ENCODE assay signal across 28 mouse cellular contexts in the genomic region with DNA sequence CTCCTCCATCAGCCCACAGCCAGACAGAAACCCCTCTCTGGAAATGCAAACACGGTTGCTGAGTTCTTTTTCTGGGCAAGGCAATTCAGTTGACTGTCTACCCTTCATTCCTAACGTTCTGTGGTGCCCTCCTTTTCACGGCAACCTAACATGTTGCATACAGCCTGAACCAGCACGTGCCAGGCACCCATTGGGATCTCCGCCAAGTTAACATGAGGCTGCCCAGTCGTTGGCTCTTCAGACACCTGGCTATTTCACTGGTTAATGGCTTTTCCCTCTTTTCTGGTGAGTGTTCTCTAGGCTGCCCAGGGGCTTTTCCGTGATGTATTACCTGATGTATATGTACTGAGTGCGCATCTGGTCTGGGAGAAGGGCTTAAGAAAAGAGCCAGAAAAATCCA. TPM values are rescaled to one million over a fixed set of nuclear protein-coding genes. Genes with fewer than 3 reads are reported as not detected.
DNase-seq lines count a peak whose midpoint lies in the region; ATAC-seq and TF ChIP-seq lines count a peak whose summit lies in the region.
"Had no signal": no experiment of that assay in that cellular context is flagged by ENCODE, and none has a peak within 500 bp of the region (broad histone marks: within the 10 kb centered on the region; RNA-seq: fewer than 3 reads in every experiment).

No protein-coding gene starts in this region.

- no peaks in the 10 kb centered on the region for H3K36me3 ChIP-seq in hindbrain, postnatal 0 days (ENCODE audit: insufficient read depth, low read length)
- no peaks in the 10 kb centered on the region for H3K36me3 ChIP-seq in hindbrain, embryonic 12.5 days
- H3K36me3 ChIP-seq: embryonic facial prominence, embryonic 12.5 days; heart, embryonic 12.5 days; intestine, embryonic 15.5 days; limb, embryonic 15.5 days; liver, embryonic 13.5 days had no signal

- no peak for ATAC-seq in hindbrain, postnatal 0 days
- ATAC-seq in hindbrain, embryonic 12.5 days (ENCODE audit: low FRiP score): no peak
- ATAC-seq: CD4-positive, CD25-positive, alpha-beta regulatory T cell, adult 4 months; forebrain, embryonic 16.5 days; intestine, embryonic 15.5 days; lung, postnatal 0 days had no signal

- DNase-seq in hindbrain, postnatal 0 days (ENCODE audit: low spot score): peak; percentile 58
- peak; percentile 22 for DNase-seq in cerebellum, adult 11-12 months
- peak; percentile 28 for DNase-seq in cerebellum, adult 9-10 months
- peak; percentile 32 to 43 for DNase-seq in cerebellum, postnatal 36 days
- DNase-seq in adrenal gland, adult 18-20 months (ENCODE audit: low spot score in 2 of 2): no peak
- DNase-seq in adrenal gland, postnatal 25 days: no peak
- DNase-seq: adrenal gland, postnatal 36 days; embryo, embryonic 11 days; gastrocnemius, adult 2 months; gastrocnemius, postnatal 36 days; heart, adult 18-20 months; heart, postnatal 4 days; kidney, adult 2 months; kidney, postnatal 4 days; liver, embryonic 13.5 days; lung, adult 18-20 months; lung, postnatal 4 days; midbrain, embryonic 14.5 days had no signal

- no peak for TF ChIP-seq CTCF in hindbrain, postnatal 0 days (IDR thresholded peaks at IDR 0.05; ENCODE audit: low read depth)

- WGBS in hindbrain, postnatal 0 days: 53% methylated on average over 8 of the region's 8 CpGs
- WGBS in hindbrain, embryonic 12.5 days: 72% methylated on average over 8 of the region's 8 CpGs

- no peak overlapping the region for H3K27ac ChIP-seq in hindbrain, postnatal 0 days
- H3K27ac ChIP-seq in hindbrain, embryonic 12.5 days: no peak overlapping the region
- H3K27ac ChIP-seq: embryonic facial prominence, embryonic 12.5 days; gastrocnemius, adult 2 months; intestine, embryonic 15.5 days; limb, embryonic 10.5 days; limb, embryonic 15.5 days; liver, embryonic 13.5 days had no signal

- H3K4me1 ChIP-seq in hindbrain, postnatal 0 days (ENCODE audit: insufficient read depth, low read length): peaks cover 5% of the 10 kb centered on the region; the same call in 1 of the 2 replicates
- H3K4me1 ChIP-seq in hindbrain, embryonic 12.5 days: no peaks in the 10 kb centered on the region
- H3K4me1 ChIP-seq: embryonic facial prominence, embryonic 12.5 days; intestine, embryonic 15.5 days; limb, embryonic 15.5 days; liver, embryonic 13.5 days had no signal

- no peak overlapping the region for H3K9ac ChIP-seq in hindbrain, postnatal 0 days (replicated peaks; ENCODE audit: low read length)
- H3K9ac ChIP-seq in hindbrain, embryonic 12.5 days: no peak overlapping the region
- H3K9ac ChIP-seq: embryonic facial prominence, embryonic 12.5 days; heart, embryonic 12.5 days; intestine, embryonic 15.5 days; limb, embryonic 15.5 days; liver, embryonic 13.5 days had no signal

- H3K9me3 ChIP-seq in hindbrain, postnatal 0 days (ENCODE audit: low read length): no peaks in the 10 kb centered on the region
- H3K9me3 ChIP-seq in hindbrain, embryonic 12.5 days (replicated peaks): no peaks in the 10 kb centered on the region
- H3K9me3 ChIP-seq: embryonic facial prominence, embryonic 12.5 days; intestine, embryonic 15.5 days; limb, embryonic 10.5 days; limb, embryonic 15.5 days; liver, embryonic 13.5 days had no signal

- H3K4me3 ChIP-seq in hindbrain, postnatal 0 days (ENCODE audit: low read length): no peak overlapping the region
- H3K4me3 ChIP-seq in hindbrain, embryonic 12.5 days: no peak overlapping the region
- H3K4me3 ChIP-seq: embryonic facial prominence, embryonic 12.5 days; gastrocnemius, adult 2 months; heart, embryonic 12.5 days; intestine, embryonic 15.5 days; limb, embryonic 10.5 days; limb, embryonic 15.5 days; liver, embryonic 13.5 days; megakaryocyte, embryonic 14.5 days had no signal

- H3K4me2 ChIP-seq in hindbrain, postnatal 0 days (ENCODE audit: low read depth, low read length): no peak overlapping the region
- H3K4me2 ChIP-seq in hindbrain, embryonic 12.5 days (replicated peaks): no peak overlapping the region
- H3K4me2 ChIP-seq: embryonic facial prominence, embryonic 12.5 days; heart, embryonic 12.5 days; intestine, embryonic 15.5 days; limb, embryonic 15.5 days; liver, embryonic 13.5 days had no signal

- no peaks in the 10 kb centered on the region; the same call in 1 of the 2 replicates for H3K27me3 ChIP-seq in hindbrain, postnatal 0 days (ENCODE audit: insufficient read depth, low read length)
- no peaks in the 10 kb centered on the region for H3K27me3 ChIP-seq in hindbrain, embryonic 12.5 days
- H3K27me3 ChIP-seq: embryonic facial prominence, embryonic 12.5 days; heart, embryonic 12.5 days; intestine, embryonic 15.5 days; limb, embryonic 15.5 days; liver, embryonic 13.5 days had no signal

RNA-seq across cellular contexts. Expression of gene Ntn1, which starts 45.1 kb away (rescaled TPM):
- 81.7 and 101 TPM in 2 replicates for total RNA-seq in hindbrain, postnatal 0 days (2014; rRNA removed)
- 13.8 and 14.3 TPM in 2 replicates for polyA plus RNA-seq in hindbrain, postnatal 0 days (2015; fragmentation: Nextera tagmentation; extraction: Ambion mirVana)
- 50.9 and 58.7 TPM in 2 replicates for polyA plus RNA-seq in hindbrain, embryonic 12.5 days (2016; fragmentation: Nextera tagmentation; extraction: Ambion mirVana)
- 10 to 100 TPM; 13.8 to 14.1 TPM for total RNA-seq in adrenal gland, adult 18-20 months (2021)
- 5.5 and 6.4 TPM in 2 replicates for total RNA-seq in adrenal gland, postnatal 25 days (2021)

Comparison
In these comparisons a context has a peak if more than half of its experiments do, and no peak if none do; other contexts are left out.
1. DNase-seq: peak in hindbrain, postnatal 0 days (single experiment), cerebellum, adult 11-12 months (single experiment), cerebellum, adult 9-10 months (single experiment) and cerebellum, postnatal 36 days (2 of 2); none in adrenal gland, adult 18-20 months (0 of 2) and adrenal gland, postnatal 25 days (single experiment).